Mouse (Mus musculus) layer of hippocampus, postnatal 14 days (tissue): ENCODE measurements around the gene Fgfr3. TPM values are rescaled to one million over a fixed set of nuclear protein-coding genes. Genes with fewer than 3 reads are reported as not detected.

ENCODE experiments used
- DNase-seq, 2 experiments: peaks; one replicate each; pipeline ENCODE4 v3.0.0; 2021 to 2022; ENCODE audit warnings: low spot score in 2 of 2, mixed read lengths in 1 of 2
- long read RNA-seq, 2 experiments: library from polyadenylated mRNA; stranded (forward); transcript quantifications; one replicate each; pipeline ENCODE4 v2.0.0; 2021
- total RNA-seq, 2 experiments: library from RNA; stranded (reverse); gene quantifications; 2 replicates each; pipeline ENCODE4 v1.2.3; 2021

The Fgfr3 gene
- 100 to 1,000 TPM; 137 to 159 TPM for total RNA-seq
- long read RNA-seq, experiment 1, full-length matches to known transcripts = 59 of 93 reads
- long read RNA-seq, experiment 1, partial matches to known transcripts = 29 of 93 reads
- long read RNA-seq, experiment 1, other reads (novel, unspliced or antisense) = 5 of 93 reads
- long read RNA-seq, experiment 2, full-length matches to known transcripts = 50 of 77 reads
- long read RNA-seq, experiment 2, partial matches to known transcripts = 20 of 77 reads
- long read RNA-seq, experiment 2, other reads (novel, unspliced or antisense) = 7 of 77 reads

DNA sequence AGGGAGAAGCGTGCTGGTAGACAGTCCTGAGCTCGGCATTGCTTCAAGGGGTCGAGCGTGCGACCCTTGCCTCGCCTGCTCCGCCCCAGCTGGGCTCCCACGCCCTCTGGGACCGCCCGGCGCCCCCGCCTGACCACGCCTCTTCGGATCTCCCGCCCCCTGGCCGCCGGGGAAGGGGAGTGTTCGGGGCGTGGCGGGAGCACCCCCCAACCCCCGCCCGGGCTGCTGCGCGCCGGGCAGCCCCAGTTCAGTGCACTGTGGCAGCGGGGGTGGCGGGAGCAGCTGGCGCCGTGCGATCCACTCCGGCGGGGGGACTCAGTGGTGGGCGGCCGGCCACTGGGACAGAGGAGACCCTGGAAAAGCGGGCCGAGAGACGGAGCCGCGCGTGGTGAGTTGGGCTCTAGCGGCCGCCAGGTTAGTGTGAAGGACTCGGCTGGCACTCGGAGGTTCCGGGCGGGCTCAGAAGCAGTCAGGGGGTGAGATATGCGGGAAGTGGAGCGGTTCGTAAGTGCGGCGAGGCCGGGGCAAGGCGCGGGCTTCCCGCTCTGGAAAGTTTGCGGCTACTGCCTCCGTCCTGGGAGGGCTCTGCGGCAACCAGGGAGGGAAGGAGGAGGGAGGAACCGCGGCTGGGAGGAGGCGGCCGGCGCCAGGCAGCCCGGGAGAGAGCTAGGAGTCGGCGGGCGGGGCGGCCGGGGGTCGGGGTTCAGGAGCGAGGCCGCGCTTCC lies at the start of gene Fgfr3:
Fgfr3 (plus strand) TSS at position 134 of the 725 bp plus-strand sequence.
- DNase-seq = peak in 1 of 2 experiments; percentile 42

DNA sequence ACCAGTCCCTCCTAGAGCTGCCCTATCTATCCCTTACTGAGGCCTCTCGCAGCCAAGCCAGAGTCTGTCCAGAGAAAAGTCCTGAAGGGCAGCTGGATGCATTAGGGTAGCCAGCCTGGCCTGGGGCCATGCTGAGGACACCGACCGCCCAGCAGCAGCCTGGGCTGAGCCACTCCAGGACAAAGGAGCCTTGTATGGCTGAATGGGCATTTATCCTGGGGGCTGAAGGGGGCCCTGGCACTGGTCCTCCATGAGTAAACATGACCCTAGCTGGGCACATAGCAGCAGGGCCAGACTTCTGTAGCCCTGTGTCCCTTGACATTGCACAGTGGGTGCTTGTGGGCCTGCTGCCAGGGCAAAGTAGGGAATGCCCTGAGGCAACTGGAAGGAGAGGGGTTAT lies 47.0 kb upstream of the Fgfr3 start:
- peak in 1 of 2 experiments; percentile 63 for DNase-seq

DNA sequence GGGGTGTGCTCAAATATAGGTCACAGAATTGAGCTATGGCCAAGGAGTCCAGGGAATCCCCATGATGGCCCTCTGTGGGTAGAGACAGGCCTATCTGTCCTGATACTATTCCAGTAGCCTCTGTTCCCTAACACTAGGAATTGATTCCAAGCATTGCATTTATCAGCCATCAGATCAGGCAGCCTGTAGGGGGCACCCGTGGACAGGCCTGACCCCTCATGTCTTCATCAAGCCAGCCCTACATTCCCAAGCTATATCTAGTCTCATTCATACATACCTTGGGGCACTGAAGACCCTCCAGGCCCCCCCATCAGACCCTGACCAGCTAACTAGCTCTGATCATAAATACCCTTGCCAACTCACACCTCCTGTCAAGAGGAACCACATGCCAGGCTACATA lies 45.5 kb upstream of the Fgfr3 start:
- DNase-seq = peak in 1 of 2 experiments; percentile 63

DNA sequence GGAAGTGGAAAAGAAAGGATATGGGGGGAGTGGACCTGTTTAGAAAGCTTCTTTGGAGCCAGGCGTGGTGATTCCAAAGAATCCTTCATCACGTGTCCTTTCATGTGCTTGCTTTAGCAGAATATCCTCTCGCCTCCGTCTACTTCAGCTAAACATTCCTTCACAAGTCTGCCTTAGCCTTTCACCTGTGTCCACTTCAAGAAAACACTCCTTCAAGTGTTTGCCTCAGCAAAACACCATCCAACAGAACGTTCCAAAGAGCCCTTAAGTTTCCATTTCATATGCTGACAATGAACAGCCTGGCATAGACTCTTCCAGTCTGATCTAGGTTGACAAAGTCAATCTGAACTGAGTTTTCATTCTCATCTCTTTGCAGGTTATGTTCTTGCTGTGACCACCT lies 43.2 kb upstream of the Fgfr3 start:
- no peak for DNase-seq

DNA sequence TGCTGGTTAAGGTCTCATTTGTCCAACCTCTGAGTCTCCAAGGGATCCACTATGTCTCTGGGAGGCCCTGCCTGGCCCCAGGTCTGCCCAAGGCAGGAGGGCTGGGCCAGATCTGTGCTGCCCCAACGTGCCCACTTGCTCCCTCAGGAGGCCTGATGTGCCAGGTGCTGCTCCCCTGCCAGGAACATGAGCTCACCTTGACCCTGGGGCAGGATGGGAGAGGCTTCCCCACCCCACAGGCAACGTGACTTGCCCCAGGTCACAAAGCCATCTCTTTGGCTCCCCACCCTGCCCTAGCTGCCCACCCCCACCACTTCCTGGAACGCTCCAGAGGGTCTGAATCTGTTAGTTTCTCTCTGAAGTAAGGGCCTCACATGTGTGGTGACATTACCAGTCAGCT lies 40.4 kb upstream of the Fgfr3 start:
- DNase-seq = no peak

DNA sequence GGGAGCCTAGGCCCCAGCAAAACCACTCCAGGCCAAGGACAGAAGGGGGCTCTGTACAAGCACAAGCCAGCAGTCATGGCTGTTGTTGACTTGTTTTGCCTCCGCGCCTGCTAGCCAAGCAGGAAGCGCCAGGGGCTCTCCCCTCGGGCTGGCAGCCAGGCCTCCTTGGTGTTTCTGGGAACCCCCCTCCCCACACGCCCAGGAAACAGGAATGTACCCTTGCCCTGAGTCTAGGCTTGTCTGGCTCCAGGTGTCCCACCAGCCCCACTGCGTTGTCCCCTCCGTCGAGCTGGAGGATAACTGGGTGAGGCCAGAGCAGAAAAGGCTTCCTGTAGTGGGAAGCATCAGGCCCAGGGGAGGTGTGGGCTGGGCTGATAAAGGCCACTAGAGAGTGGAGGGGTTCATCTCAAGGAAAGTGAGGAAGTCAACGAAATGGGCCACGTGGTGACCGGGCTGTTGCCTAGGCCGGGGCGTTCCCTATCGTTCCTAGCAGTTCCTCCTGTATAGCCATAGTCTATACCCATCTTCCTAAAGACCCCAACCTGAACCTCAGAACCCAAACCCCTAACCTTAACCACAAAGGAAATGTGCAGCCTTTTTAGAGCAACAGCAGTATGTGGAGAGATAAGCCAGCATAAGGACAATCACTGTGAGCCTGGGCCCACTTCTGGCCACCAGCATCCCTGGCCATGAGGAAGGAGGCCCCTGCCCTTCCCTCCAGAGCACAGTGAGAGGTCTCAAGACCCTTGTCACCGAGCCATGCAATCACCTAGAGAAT lies 39.7 kb upstream of the Fgfr3 start:
- no peak for DNase-seq

DNA sequence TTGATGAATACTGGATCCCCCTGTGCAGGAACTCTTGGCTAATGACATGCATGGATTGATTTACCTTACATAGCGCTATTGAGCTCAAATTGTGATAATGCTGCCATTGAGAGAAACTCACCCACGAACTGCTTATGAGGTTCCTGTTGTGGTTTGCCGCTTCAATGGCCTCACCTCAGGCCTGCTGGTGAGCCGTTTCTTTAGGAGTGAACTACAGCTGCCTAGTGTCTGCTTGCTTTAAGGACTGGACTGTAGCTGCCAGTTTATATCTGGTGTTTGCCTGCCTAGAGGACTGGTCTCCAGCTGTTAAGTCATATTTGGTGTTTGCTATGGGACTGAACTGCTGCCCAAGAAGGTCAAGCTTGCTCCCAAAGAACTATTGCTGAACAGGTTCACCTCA lies 38.5 kb upstream of the Fgfr3 start:
- DNase-seq = no peak

DNA sequence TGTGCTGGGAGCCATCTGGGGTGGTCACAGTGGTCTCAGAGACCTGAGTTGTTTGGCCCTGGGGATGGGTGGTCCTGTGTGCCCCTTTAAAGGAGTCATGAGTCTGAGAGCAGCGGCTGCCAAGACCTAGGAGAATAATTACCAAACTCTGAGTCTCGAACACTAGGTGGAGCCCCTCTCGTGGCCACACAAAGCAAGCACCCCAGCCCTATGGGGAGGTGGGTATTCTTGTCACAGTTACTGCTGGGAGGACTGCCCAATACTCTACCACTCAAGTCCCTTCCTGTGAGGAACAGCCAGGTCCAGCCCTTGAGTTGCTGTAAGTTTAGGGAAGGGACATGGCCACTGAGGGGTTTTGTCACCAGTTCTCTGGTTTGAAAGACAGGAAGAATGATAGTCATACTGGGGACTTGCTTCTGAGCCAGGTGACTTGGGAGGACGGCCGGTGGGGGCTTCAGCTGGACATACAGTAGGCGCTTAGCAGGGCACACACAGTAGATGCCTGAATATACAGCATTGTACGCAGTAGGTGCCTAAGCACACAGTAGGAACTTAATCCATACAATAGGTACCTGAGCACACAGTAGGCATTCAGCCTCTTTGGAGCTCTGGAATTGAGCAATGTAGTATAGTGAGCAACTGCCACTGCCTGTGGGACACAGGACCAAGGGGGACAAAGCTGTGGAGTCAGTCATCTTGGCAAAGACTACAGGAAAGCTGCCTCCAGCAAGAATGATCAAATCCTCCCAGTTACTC lies 37.4 kb upstream of the Fgfr3 start:
- peak in 1 of 2 experiments; percentile 71 for DNase-seq

DNA sequence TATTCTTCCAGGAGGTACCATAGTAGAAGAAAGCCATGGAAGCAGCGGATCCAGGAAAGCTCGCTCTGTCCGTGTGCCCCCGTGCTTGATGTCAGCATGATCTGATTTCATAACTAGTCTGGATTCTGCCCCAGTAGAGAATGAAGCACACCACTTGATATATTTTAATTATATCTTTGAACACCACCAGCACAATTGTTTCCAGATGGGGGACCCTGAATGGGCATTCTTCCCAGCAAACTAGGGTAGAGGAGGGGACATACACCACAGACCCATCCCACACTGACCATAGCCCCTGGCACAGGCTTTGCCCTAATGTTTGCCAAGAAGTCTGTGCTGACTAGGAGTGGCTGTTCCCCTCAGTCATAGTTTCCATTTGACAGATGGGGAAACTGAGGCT lies 36.5 kb upstream of the Fgfr3 start:
- no peak for DNase-seq

DNA sequence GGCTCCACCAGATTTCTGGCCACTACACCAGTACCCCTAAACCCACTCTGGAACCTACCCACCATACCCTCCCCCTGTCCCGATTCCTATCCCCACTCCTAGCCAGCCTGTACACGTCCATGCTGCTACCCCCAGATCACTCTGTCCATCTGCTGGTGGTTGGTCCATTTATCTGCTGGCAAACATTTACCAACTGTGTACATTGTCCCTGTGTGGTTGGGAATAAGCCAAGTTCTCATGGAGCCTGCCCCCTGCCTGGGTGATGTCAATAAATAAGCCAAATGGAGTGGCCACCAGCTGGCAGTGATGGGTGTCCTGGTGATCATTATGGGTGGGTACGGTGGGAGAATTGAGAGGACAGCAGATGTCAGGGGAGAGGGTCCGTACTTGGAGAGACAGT lies 34.3 kb upstream of the Fgfr3 start:
- DNase-seq = no peak

DNA sequence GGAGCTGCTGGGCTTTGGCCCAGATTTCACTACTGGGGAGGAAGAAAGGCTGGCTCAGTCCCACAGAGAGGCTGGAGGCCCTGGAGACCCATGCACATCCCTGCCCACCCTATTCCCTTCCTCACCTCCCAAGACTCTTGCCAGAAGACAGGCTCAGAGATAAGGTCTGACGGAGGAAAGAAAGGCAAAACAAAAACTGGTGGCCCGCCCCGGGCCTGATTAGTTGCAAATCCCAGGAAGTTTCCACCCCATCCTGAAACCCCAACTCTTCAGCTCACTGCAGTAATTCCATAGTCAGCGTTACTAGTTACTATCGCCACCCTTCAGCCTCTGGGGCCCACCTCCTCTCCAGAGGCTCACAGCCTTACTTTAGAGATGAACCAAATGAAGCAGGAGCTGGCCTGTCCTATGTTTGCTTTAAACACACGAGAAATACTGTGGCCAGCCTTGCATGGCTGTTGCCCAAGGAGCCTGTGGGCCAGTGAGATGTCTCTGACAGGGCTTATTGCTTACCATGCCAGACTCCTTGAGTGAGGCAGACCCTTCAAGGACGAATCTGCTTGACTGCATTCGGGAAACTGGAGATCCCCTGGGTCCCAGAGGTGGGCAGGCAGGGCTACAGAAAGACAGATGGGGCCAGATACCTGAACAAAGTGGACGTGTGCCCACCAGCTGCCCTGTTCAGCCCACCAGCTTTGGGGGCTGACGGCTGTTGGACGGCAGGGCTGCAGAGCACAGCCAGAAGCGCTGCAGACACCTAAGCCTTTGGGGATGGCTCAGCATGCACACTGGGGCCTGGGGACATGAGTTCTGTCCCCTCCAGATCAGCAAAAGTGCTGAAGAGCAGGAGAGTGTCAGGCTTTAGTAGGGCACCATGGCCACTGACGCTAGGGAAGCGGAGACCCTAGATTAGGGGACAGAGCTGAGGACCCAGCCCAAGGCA lies 32.9 kb upstream of the Fgfr3 start:
- DNase-seq = no peak

DNA sequence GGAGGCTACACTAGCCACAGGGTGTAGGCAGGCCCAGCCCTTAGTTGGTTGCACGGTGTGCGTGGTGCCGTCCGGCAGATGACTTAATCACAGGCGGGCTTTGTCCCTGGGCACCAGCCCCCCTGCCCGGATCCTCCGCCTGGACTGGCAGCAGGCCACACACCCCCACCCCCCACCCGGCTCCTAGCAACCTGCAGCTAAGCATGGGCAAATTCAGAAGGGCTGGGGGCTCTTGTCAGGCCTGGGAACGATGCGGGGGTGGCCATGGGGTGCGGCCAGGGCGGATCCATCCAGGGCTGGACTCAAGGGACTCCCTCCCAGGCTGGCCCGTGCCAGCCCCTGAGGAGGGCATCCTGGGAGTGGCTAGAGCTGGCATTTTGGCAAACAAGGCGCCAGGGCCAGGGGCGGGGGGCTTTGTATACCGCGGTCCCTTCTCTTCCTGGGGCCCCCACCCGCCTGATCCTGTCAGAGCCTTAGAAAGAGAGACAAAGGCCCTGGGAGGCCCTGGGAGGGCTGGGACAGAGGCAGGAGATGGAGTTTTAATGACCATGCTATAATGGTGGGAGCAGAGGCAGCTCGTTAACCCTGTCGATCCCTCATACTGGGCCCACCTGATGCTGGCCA lies 32.1 kb upstream of the Fgfr3 start:
- peak in 1 of 2 experiments; percentile 21 for DNase-seq

DNA sequence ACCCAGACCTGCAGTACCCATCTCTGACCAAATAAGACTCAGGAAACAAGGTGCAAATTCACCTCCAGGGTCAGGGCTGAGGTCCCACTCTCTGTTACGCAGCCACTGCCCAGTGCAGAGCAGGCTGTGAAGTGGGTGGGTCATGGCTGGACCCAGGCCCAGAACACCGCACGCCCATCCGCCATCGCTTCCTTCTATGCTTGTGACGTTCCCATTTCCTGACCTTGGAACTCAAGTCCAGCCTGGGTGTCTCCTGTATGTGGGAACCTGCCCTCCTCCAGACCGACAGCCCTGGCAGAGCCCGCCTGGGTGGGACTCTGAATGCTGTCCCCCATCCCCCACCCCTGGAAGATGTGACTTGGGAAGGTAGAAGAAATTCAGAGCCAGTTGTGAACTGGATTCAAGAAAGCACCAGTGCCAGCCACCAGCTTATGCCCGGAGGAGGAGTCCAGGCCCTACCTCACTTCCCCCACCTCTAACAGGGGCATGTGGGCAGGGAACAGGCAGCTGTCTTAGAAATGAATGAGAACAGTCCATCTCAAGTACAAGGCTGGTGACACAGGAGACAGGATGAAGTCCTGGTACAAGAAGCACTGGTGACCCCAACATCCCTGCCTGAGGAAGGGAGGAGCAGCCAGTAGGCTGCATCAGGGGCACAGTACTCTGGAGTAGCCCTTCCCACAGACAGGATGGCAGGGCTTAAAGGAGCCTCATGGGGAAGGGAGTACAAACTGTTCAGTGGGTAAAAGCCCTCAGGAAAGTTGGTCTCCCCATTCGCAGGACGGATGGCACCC lies 31.4 kb upstream of the Fgfr3 start:
- no peak for DNase-seq

DNA sequence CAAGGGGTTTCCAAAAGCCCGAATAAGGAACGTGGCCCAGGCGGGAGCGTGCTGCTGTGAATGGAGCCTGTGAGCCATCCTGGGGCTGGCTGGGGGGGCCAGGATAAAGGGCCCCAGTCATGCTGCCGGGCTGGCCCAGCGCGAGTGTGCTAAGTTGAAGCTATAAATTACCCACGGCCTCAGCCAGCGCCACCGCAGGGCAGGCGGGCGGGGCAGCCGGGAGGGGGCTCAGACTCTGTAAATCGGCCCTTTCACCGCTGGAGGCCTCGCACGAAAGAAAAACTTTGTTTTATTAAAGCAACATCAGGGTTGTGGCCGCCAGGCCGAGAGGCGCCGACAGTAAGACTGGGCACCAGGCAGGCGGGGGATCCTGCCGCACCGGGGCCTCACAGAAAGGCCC lies 29.1 kb upstream of the Fgfr3 start:
- peak in 1 of 2 experiments; percentile 19 for DNase-seq

DNA sequence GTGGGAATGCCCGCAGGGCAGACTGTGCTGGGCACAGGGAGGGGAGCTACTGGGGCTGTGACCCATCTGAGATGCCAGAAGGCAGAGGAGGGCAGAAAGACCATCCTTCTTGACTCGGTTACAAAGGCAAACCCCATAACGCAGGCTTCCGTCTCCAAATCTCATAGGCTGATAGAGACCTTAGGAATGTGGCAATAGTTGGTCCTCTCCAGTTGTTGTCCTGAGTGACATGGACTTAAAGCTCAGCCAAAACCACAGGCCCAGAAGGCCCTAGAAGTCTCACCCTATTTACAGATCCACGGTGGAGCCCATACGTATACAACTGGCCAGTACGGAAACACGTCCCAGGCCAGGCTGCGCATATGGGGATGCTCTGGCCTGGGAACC lies 27.0 kb upstream of the Fgfr3 start:
- DNase-seq = no peak

DNA sequence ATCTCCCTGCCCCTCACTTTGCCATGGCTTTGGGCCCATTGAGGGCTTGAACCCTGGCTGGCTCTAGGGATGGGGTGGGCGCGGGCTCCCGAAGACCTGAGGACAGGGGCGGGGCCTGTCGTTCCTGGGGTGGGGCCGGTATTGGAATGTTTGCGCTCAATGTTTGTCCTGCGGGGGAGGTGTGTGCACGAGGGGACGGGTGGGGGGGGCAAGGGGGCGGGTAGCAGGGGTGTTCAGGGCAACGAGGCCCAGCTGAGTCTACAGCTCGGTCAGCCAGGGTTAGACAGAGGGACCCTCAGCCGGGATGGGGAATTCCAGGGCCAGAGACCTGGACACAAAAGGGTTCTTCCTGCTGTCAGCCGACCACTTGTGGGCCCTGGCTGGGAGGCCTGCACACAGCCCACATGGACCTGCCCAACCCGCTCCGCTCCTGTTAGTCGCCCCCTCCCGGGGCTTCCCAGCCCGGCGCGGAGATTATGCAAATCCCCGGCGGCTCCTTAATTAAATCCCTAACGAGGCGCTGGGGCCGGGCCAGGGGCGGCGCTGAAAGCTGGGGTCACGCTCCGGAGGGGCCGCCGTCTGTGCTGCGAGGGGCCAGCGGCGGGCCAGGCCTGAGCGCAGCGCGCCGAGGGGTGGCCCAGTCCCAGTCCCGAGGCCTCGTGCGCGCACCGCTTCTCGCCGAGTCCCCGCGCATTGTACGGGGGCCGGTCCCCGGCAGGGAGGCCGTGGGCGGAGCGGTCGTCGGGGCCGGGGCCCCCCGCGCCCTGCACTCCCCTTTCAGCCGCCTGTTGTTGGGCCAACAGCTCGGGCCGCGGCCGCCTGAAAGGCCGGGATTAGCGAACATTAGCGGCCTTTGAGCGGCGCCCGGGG lies 26.4 kb upstream of the Fgfr3 start:
- peak; percentile 64 to 65 for DNase-seq

DNA sequence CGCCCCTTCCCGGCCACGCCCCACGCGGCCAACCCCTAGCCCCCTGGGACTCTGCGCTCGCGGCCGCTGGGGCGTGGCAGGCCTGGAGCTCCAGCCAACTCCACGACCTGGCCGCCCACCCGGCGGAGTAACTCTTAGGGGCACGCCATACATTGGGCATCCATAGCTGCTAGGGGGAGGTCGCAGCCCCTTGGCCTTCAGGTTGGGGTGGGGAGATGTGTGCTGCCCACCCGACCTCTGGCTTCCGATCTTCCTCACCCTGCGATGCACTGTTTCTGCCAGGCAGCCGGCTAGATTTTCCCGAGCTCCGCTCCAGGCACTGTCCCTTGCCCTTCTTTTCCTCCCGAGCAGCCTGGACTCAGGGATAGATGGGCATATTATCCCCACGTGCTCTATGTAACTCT lies 25.8 kb upstream of the Fgfr3 start:
- DNase-seq = no peak

DNA sequence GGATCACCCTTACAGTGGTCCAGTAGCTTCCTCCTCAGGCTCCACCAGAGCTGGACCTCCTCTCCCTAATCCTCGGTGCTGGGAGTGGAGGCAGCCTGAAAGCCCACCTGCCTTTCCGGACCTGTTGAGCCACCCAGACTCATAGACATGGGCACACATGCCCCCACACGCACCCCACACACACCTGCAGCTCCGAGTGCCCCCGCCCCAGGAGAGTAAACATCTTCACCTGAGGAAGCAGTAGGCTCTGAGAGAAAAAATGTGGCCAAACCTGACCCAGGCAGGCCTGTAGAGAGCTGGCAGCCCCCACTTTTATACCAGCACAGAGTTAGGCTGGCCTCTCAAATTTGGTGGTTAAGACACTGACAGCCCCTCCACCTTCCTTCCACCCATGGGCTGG lies 25.0 kb upstream of the Fgfr3 start:
- DNase-seq = no peak
